Mouse (Mus musculus) G1E (cell line): ENCODE data around the gene Vps37c.

Source experiments
- CTCF ChIP-seq: IDR thresholded peaks from 2 replicates; pipeline ENCODE4 v1.5.1; 2012; ENCODE audit warnings: low read depth, low read length, inconsistent platforms, mixed read lengths
- GATA1 ChIP-seq: IDR thresholded peaks from 2 replicates; pipeline ENCODE4 v1.6.1; 2012; ENCODE audit warnings: borderline replicate concordance, low read length, inconsistent platforms, mixed read lengths
- GATA2 ChIP-seq: IDR thresholded peaks from 2 replicates; pipeline ENCODE4 v1.6.1; 2012; ENCODE audit warnings: low read depth, low read length, inconsistent platforms, borderline replicate concordance
- POLR2AphosphoS5 ChIP-seq: IDR thresholded peaks from 2 replicates; pipeline ENCODE4 v1.6.1; 2012; ENCODE audit warnings: low read depth, low read length, inconsistent platforms; ENCODE audit not compliant: insufficient replicate concordance
- TAL1 ChIP-seq: conservative IDR thresholded peaks from 2 replicates; pipeline ENCODE4 v1.6.1; 2012; ENCODE audit warnings: low read depth, low read length, inconsistent platforms, mixed read lengths

DNA sequence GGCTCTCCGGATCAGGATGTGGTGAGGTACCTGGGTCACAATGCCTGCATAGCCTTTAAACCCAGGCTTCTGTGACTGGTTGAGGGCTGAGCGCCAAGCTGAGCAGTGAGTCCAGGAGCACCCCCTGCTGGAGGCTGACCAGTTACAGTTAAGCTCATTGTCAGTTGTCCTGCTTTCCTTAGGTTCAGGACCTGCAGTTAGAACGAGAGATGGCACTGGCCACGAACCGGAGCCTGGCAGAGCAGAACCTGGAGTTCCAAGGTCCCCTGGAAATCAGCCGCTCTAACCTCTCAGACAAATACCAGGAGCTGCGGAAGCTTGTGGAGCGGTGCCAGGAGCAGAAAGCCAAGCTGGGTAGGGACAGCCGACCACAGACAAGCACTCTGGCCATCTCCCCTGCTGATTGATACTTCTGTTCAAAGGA is 21.6 kb downstream of the Vps37c start:
- TF ChIP-seq GATA1, result no peak
- TF ChIP-seq CTCF, result no peak; the same call in 1 of the 2 replicates
- TF ChIP-seq TAL1, result no peak
- no peak for TF ChIP-seq POLR2AphosphoS5
- TF ChIP-seq GATA2, result no peak
